Mouse (Mus musculus): ENCODE measurements around the gene Ccl3.
A peak's percentile ranks its signal among the peaks of the same experiment; 100 is the strongest.

Gene Ccl3

GRCm38 (mm10) chr11:83649305-83649841 is at the start of gene Ccl3:
Gene Ccl3 (minus strand): TSS chr11:83649355.
- DNase-seq = no peak

- no peak for DNase-seq
These were observed 42.9 kb upstream of the Ccl3 start for GRCm38 (mm10) chr11:83692008-83692407.

GRCm38 (mm10) chr11:83689918-83690317 is 40.8 kb upstream of the Ccl3 start:
- no peak for DNase-seq

- DNase-seq = no peak
These were observed 26.5 kb upstream of the Ccl3 start for GRCm38 (mm10) chr11:83675665-83676064.

- no peak for DNase-seq
These were observed 22.6 kb upstream of the Ccl3 start for GRCm38 (mm10) chr11:83671743-83672142.

GRCm38 (mm10) chr11:83663532-83663931 is 14.4 kb upstream of the Ccl3 start:
- no peak for DNase-seq

- peak; percentile 49 for DNase-seq
These were observed 13.0 kb upstream of the Ccl3 start, which contains the start of gene Ccl4 for GRCm38 (mm10) chr11:83662204-83662603. Gene Ccl4 (plus strand): TSS chr11:83662584.

- DNase-seq = no peak
These were observed 9.6 kb upstream of the Ccl3 start for GRCm38 (mm10) chr11:83658797-83659196.

- no peak for DNase-seq
These were observed 8.4 kb upstream of the Ccl3 start for GRCm38 (mm10) chr11:83657508-83657907.

- no peak for DNase-seq
These were observed 5.5 kb upstream of the Ccl3 start for GRCm38 (mm10) chr11:83654606-83655005.

- no peak for DNase-seq
These were observed 2.6 kb downstream of the Ccl3 start for GRCm38 (mm10) chr11:83646356-83647149.

- DNase-seq = no peak
These were observed 3.6 kb downstream of the Ccl3 start, which contains the start of gene Rpl9-ps1 for GRCm38 (mm10) chr11:83645521-83645920. Gene Rpl9-ps1 (minus strand): TSS chr11:83645621.

- peak; percentile 12 for DNase-seq
These were observed 7.9 kb downstream of the Ccl3 start for GRCm38 (mm10) chr11:83641216-83641615.

GRCm38 (mm10) chr11:83640141-83640540 is 9.0 kb downstream of the Ccl3 start:
- peak; percentile 69 for DNase-seq

GRCm38 (mm10) chr11:83639533-83639932 is 9.6 kb downstream of the Ccl3 start:
- peak; percentile 67 for DNase-seq

GRCm38 (mm10) chr11:83638934-83639333 is 10.2 kb downstream of the Ccl3 start:
- peak; percentile 16 for DNase-seq

GRCm38 (mm10) chr11:83636742-83637235 is 12.4 kb downstream of the Ccl3 start:
- no peak for DNase-seq

GRCm38 (mm10) chr11:83634898-83635297 is 14.3 kb downstream of the Ccl3 start:
- DNase-seq = no peak

GRCm38 (mm10) chr11:83634425-83634824 is 14.7 kb downstream of the Ccl3 start:
- no peak for DNase-seq

- DNase-seq = no peak
These were observed 16.4 kb downstream of the Ccl3 start for GRCm38 (mm10) chr11:83632744-83633143.

GRCm38 (mm10) chr11:83631065-83631464 is 18.1 kb downstream of the Ccl3 start:
- no peak for DNase-seq

GRCm38 (mm10) chr11:83630630-83631029 is 18.5 kb downstream of the Ccl3 start:
- no peak for DNase-seq

GRCm38 (mm10) chr11:83628808-83629207 is 20.3 kb downstream of the Ccl3 start:
- DNase-seq = no peak

GRCm38 (mm10) chr11:83623586-83623985 is 25.6 kb downstream of the Ccl3 start:
- no peak for DNase-seq
